Mouse (Mus musculus) heart, adult 2 months (tissue): ENCODE results near the gene Dkk1. TPM values are rescaled to one million over a fixed set of nuclear protein-coding genes. Genes with fewer than 3 reads are reported as not detected.
A peak's percentile ranks its signal among the peaks of the same experiment; 100 is the strongest.

ENCODE experiments used
- DNase-seq, 2 experiments: peaks; one replicate each; pipeline ENCODE4 v3.0.0; 2021
- H3K27ac ChIP-seq: fragments of 200-600 bp; 2 replicates; pipeline ENCODE4 v1.8.1; 2022
- H3K27me3 ChIP-seq: fragments of 200-500 bp; 2 replicates; pipeline ENCODE4 v1.6.1; 2012; ENCODE audit warnings: mild to moderate bottlenecking, low read length, inconsistent platforms, mixed read lengths; ENCODE audit not compliant: control insufficient read depth, insufficient read depth
- H3K36me3 ChIP-seq: fragments of 200-500 bp; 2 replicates; pipeline ENCODE4 v1.6.1; 2012; ENCODE audit warnings: low read length, inconsistent platforms; ENCODE audit not compliant: control insufficient read depth, insufficient read depth
- H3K4me1 ChIP-seq: fragments of 200-500 bp; 2 replicates; pipeline ENCODE4 v1.6.1; 2011; ENCODE audit warnings: low read length; ENCODE audit not compliant: control insufficient read depth, insufficient read depth
- H3K4me3 ChIP-seq: fragments of 200-600 bp; 2 replicates; pipeline ENCODE4 v1.8.1; 2022
- H3K79me2 ChIP-seq: fragments of 200-500 bp; replicated peaks from 2 replicates; pipeline ENCODE4 v1.6.1; 2012; ENCODE audit warnings: mild to moderate bottlenecking, inconsistent platforms, low read length, moderate library complexity, mixed read lengths; ENCODE audit not compliant: control insufficient read depth, insufficient read depth
- H3K9ac ChIP-seq: fragments of 200-500 bp; 2 replicates; pipeline ENCODE4 v1.6.1; 2012; ENCODE audit warnings: low read depth, mild to moderate bottlenecking, control low read depth, inconsistent platforms, low read length, mixed read lengths
- CTCF ChIP-seq: fragments of 200-600 bp; IDR thresholded peaks from 2 replicates; pipeline ENCODE4 v1.8.1; 2022; ENCODE audit warnings: antibody characterized with exemption, mild to moderate bottlenecking, moderate library complexity
- EP300 ChIP-seq: fragments of 200-500 bp; IDR thresholded peaks from 2 replicates; pipeline ENCODE4 v1.6.1; 2011; ENCODE audit warnings: low read depth, low read length, control low read depth; ENCODE audit not compliant: insufficient read depth
- POLR2A ChIP-seq: fragments of 200-500 bp; IDR thresholded peaks from 2 replicates; pipeline ENCODE4 v1.6.1; 2011; ENCODE audit warnings: mild to moderate bottlenecking, low read depth, low read length, control low read depth; ENCODE audit not compliant: insufficient read depth
- WGBS: fragments of 180-500 bp; shearing (Covaris S2); methylation state at CpG from one replicate; pipeline ENCODE4 v1.1.7; 2018; 5-methylcytosine and 5-hydroxymethylcytosine counted together
- intact Hi-C: fragments of 180-260 bp; cut with DNase I; formaldehyde crosslinking; loops from one replicate; pipeline ENCODE4 v1.15.1; 2025
- long read RNA-seq: library from polyadenylated mRNA; stranded (forward); transcript quantifications from one replicate; pipeline ENCODE4 v2.0.0, GENCODE M21; 2021
- polyA plus RNA-seq: library from polyadenylated mRNA; depleted of rRNA; stranded (reverse); fragments of >200 nt; gene quantifications from 2 replicates; pipeline ENCODE4 v1.2.3, GENCODE M21; 2012; rRNA removed
- total RNA-seq, 2 experiments: library from RNA; stranded (reverse); gene quantifications; 2 replicates each; pipeline ENCODE4 v1.2.3; 2021

Dkk1 gene
- total RNA-seq (not detected), polyA plus RNA-seq (not detected in 2 replicates)
- long read RNA-seq: 0 reads

DNA sequence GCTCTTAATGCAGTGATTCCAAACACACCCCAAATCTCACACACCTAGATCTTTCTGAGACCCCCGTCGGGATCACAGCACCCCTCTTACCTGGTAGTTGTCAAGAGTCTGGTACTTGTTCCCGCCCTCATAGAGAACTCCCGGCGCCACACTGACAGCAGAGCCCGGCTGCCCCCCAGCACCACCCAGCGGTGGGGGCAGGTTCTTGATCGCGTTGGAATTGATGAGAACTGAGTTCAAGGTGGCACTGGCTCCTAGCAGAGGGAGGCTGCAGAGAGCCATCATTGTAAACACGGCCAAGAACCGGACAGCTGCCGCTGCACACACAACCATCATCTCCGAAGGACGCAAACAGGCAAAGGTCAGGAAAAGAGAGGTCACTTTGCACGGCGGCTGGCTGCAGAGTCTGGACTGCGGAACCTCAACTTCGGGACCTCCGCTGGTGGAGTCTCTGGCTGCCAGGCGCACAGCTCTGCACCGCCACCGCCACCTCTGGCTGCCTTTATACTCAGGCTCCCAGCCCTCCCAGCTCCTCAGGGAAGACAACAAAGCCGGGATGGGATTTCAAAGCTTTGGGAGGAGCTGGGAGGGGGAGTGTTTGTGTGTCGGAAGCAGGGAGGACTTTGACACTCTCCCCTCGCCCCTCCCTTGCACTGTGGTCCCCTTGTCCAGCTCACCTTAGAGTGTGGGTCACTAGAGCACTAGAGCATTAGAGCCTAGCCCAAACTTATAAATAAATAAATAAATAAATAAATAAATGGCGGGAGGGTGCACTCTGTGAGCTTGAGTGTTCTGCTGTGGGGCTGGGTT is at the start of gene Dkk1:
Dkk1 (minus strand) TSS at position 622 of the 810 bp plus-strand sequence.
- Histone ChIP-seq H3K79me2 (no peaks in the 10 kb centered on the region), H3K4me3 (no peak within 1 kb of the TSS), H3K4me1 (no peaks in the 10 kb centered on the region), H3K27ac (no peak within 1 kb of the TSS), H3K36me3 (no peaks in the 10 kb centered on the region), H3K9ac (no peak within 1 kb of the TSS), H3K27me3 (peaks cover 7% of the 10 kb centered on the region)
- DNase-seq: peak in 1 of 2 experiments; percentile 21
- intact Hi-C loops: no loop called here
- 1% methylated on average over 26 of the region's 26 CpGs for WGBS
- no peak for TF ChIP-seq EP300
- TF ChIP-seq POLR2A: no peak
- no peak for TF ChIP-seq CTCF

DNA sequence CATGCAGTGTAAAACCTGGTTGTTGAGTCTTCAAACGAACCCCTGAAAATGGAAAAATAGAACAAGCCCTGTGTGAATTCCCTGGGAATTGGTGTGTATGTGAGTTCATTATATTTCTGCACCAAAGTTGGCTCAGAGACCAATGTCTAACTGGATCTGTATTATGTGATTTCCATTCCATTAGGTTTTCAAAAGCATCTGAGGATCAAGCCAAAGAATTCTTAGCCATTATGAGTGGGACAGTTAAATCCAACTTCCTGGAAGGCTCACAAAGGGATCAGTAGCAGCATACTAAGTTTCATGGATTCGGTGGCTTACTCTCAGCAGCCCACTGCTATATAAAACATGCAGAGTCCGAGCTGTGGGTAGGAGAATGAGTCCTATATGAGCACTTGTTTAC is 36.9 kb upstream of the Dkk1 start:
- no peak overlapping the region for H3K9ac ChIP-seq
- WGBS: 80% methylated on average over 3 of the region's 3 CpGs
- TF ChIP-seq POLR2A: no peak
- TF ChIP-seq CTCF: no peak
- no peak for TF ChIP-seq EP300
- no peaks in the 10 kb centered on the region for H3K79me2 ChIP-seq
- H3K27me3 ChIP-seq: no peaks in the 10 kb centered on the region
- H3K4me3 ChIP-seq: no peak overlapping the region
- H3K27ac ChIP-seq: no peak overlapping the region
- H3K36me3 ChIP-seq: no peaks in the 10 kb centered on the region
- H3K4me1 ChIP-seq: no peaks in the 10 kb centered on the region
- DNase-seq: no peak
- intact Hi-C loops: no loop called here

DNA sequence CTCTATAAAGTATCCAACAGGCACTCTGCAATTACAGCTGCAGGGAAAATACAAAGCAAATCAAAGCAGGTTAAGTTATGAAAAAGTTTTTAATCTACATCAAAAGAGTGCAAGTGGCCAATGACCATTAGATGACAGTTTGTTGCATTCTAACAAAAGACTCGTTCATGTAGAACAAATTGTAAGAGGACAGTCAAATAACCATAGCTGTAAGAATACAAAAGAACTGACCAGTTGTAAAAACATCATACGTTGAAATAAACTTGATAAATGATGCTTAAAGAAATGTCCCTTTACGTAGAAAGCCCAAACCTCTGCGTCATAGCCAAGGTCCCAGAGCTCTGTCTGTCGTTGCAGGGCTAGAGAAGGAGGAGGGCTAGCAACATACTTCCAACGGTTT is 15.1 kb upstream of the Dkk1 start:
- TF ChIP-seq POLR2A: no peak

DNA sequence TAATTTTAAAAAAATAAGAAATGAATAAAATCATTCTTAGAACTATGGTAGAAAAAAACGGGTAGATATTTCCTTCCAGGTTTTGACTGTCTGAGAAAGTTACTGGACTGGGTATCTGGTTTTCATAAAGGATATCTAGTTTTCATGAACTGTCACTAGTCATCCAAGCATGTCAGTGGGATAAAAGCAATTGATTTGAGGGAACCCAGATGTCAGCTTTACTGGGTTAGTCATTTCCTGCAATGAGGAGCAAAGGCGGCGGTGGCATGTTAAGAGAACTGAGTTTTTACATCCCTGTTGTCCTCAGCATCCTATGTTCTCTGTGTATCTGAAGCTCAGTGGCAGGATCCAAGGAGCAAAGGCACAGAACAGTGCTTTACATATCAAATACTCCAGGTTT is 14.4 kb upstream of the Dkk1 start:
- no peaks in the 10 kb centered on the region for H3K79me2 ChIP-seq
- no peak overlapping the region for H3K4me3 ChIP-seq
- DNase-seq: no peak
- H3K4me1 ChIP-seq: no peaks in the 10 kb centered on the region
- intact Hi-C loops: no loop called here
- no peak overlapping the region for H3K9ac ChIP-seq
- TF ChIP-seq POLR2A (no peak), CTCF (no peak), EP300 (no peak)
- H3K27ac ChIP-seq: no peak overlapping the region
- H3K27me3 ChIP-seq: no peaks in the 10 kb centered on the region
- 53% methylated on average over 3 of the region's 3 CpGs for WGBS
- H3K36me3 ChIP-seq: no peaks in the 10 kb centered on the region

More for the DNA sequence above, 15.1 kb upstream of the Dkk1 start:
- intact Hi-C loops: no loop called here
- DNase-seq: no peak
- Histone ChIP-seq H3K27ac (no peak overlapping the region), H3K79me2 (no peaks in the 10 kb centered on the region), H3K27me3 (no peaks in the 10 kb centered on the region), H3K4me3 (no peak overlapping the region), H3K36me3 (no peaks in the 10 kb centered on the region), H3K4me1 (no peaks in the 10 kb centered on the region), H3K9ac (no peak overlapping the region)
- WGBS: 84% methylated on average over 6 of the region's 6 CpGs

- no peaks in the 10 kb centered on the region for H3K79me2 ChIP-seq
- H3K4me1 ChIP-seq: peaks cover 1% of the 10 kb centered on the region; the same call in 1 of the 2 replicates
- no peak overlapping the region for H3K4me3 ChIP-seq
- TF ChIP-seq POLR2A: no peak
- no peak for TF ChIP-seq CTCF
- no peak for TF ChIP-seq EP300
- no peaks in the 10 kb centered on the region for H3K36me3 ChIP-seq
- intact Hi-C loops: no loop called here
- no peak for DNase-seq
- no peak overlapping the region for H3K9ac ChIP-seq
- no peak overlapping the region for H3K27ac ChIP-seq
- peaks cover 2% of the 10 kb centered on the region; the same call in 1 of the 2 replicates for H3K27me3 ChIP-seq
Measured at GRCm38 (mm10) chr19:30558024-30558423, 8.6 kb upstream of the Dkk1 start.

GRCm38 (mm10) chr19:30554467-30554881 is 5.0 kb upstream of the Dkk1 start:
- H3K79me2 ChIP-seq: no peaks in the 10 kb centered on the region
- 0% methylated on average over 12 of the region's 12 CpGs for WGBS

More at GRCm38 (mm10) chr19:30554467-30554881, 5.0 kb upstream of the Dkk1 start:
- no peaks in the 10 kb centered on the region for H3K36me3 ChIP-seq
- intact Hi-C loops: loop anchor here (1.0 to 5.0 kb wide), 3 partner anchors 127 to 337 kb away; no protein-coding TSS in a partner anchor
- no peak overlapping the region for H3K27ac ChIP-seq
- peaks cover 1% of the 10 kb centered on the region; the same call in 1 of the 2 replicates for H3K4me1 ChIP-seq
- DNase-seq: peak; percentile 8 to 63
- no peak overlapping the region for H3K4me3 ChIP-seq
- H3K27me3 ChIP-seq: peaks cover 2% of the 10 kb centered on the region; the same call in 1 of the 2 replicates
- H3K9ac ChIP-seq: peak overlapping the region; percentile 48; the same call in 1 of the 2 replicates
- peak; percentile 88 for TF ChIP-seq CTCF
- TF ChIP-seq POLR2A: no peak
- TF ChIP-seq EP300: 0 out of 2 replicates have a peak, but pooled peaks have one; percentile 18
